Mouse (Mus musculus): ENCODE results near the gene Nsa2.

The Nsa2 gene

GRCm38 (mm10) chr13:97087421-97087820, 50.3 kb downstream of the Nsa2 start:
- DNase-seq (ENCODE audit: low read depth, low spot score), result no peak

- DNase-seq (ENCODE audit: low read depth, low spot score), result no peak
Measured at GRCm38 (mm10) chr13:97086316-97086715, 51.4 kb downstream of the Nsa2 start.

- no peak for DNase-seq (ENCODE audit: low read depth, low spot score)
Measured at GRCm38 (mm10) chr13:97082432-97082831, 55.3 kb downstream of the Nsa2 start.

GRCm38 (mm10) chr13:97080615-97081014, 57.1 kb downstream of the Nsa2 start:
- DNase-seq (ENCODE audit: low read depth, low spot score), result no peak

GRCm38 (mm10) chr13:97080201-97080600, 57.5 kb downstream of the Nsa2 start:
- no peak for DNase-seq (ENCODE audit: low read depth, low spot score)

Measured in skeletal muscle tissue, adult 2 months (tissue).